Mouse (Mus musculus): ENCODE measurements at regions not wholly inside any gene's neighbourhood (a gene's known extent, or its start where the extent isn't known, plus 50 kb on each side); places are given as distances from the start of the nearest gene placed in this dataset.

DNA sequence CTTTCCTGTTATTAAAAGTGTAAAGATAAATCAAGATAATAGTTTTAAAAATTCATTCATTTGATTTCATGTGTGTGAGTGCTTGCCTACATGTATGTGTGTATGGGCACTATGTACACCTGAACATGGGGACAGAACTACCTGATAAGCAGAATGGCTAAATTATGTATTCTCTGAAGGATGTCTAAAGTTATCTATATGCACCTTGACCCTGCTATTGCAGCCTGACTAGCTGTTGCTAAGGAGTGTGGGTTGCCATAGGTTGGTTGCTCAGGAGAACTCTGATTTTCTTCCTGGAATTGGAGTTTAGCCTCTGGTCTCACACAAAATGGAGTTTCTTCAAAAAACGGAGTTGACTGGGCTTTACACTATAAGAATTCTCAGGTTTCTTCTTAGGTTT lies 234.5 kb upstream of the Gap43 start:
- TF ChIP-seq EP300 (IDR thresholded peaks at IDR 0.05; ENCODE audit: low read depth): no peak
- TF ChIP-seq CTCF (IDR thresholded peaks at IDR 0.05; ENCODE audit: low read depth): no peak
